Mouse (Mus musculus) megakaryocyte-erythroid progenitor cell, adult 5 weeks (primary cell): ENCODE measurements around the gene Olfr309. TPM values are rescaled to one million over a fixed set of nuclear protein-coding genes. Genes with fewer than 3 reads are reported as not detected.

Experiments used
- polyA plus RNA-seq: library from polyadenylated mRNA; stranded (reverse); fragments of >175 nt; gene quantifications from 2 replicates; pipeline ENCODE4 v1.2.3, GENCODE M21; 2012

The Olfr309 gene
- polyA plus RNA-seq: 0.02 TPM in 1 of 2 replicates, not detected in the other

GRCm38 (mm10) chr7:86313608-86314007 is at the start of gene Olfr309:
TSS of gene Olfr309 (minus strand) at chr7:86313708.

GRCm38 (mm10) chr7:86337486-86337885 is 24.0 kb upstream of the Olfr309 start, which contains the start of gene Olfr307:
TSS of gene Olfr307 (minus strand) at chr7:86337586.

GRCm38 (mm10) chr7:86325530-86325929 is 12.0 kb upstream of the Olfr309 start, which contains the start of gene Olfr308:
TSS of gene Olfr308 (minus strand) at chr7:86325630.

GRCm38 (mm10) chr7:86277072-86277471 is 36.4 kb downstream of the Olfr309 start, which contains the start of gene Olfr310:
TSS of gene Olfr310 (minus strand) at chr7:86277172.

Other genes with a start within 250 kb of the Olfr309 start
- gene Vmn2r75, start 141.9 kb downstream of the Olfr309 start, polyA plus RNA-seq: 0.01 TPM in 1 of 2 replicates, not detected in the other
- 0.01 TPM in 2 replicates for gene Vmn2r76, start 67.4 kb downstream of the Olfr309 start, polyA plus RNA-seq
- gene Olfr310, start 36.5 kb downstream of the Olfr309 start, polyA plus RNA-seq: not detected in 2 replicates
- not detected in 2 replicates for gene Olfr308, start 11.9 kb upstream of the Olfr309 start, polyA plus RNA-seq
- not detected in 2 replicates for gene Olfr307, start 23.9 kb upstream of the Olfr309 start, polyA plus RNA-seq
- gene Olfr305, start 53.2 kb upstream of the Olfr309 start, polyA plus RNA-seq: not detected in 2 replicates
- gene Olfr304, start 73.0 kb upstream of the Olfr309 start, polyA plus RNA-seq: not detected in 2 replicates
- gene Olfr303, start 84.1 kb upstream of the Olfr309 start, polyA plus RNA-seq: not detected in 2 replicates
- not detected in 2 replicates for gene Olfr301, start 90.1 kb upstream of the Olfr309 start, polyA plus RNA-seq
- gene Olfr299, start 146.2 kb upstream of the Olfr309 start, polyA plus RNA-seq: not detected in 2 replicates
- gene Olfr298, start 178.8 kb upstream of the Olfr309 start, polyA plus RNA-seq: not detected in 2 replicates
- gene Olfr297, start 206.3 kb upstream of the Olfr309 start, polyA plus RNA-seq: not detected in 2 replicates